ENCODE assay signal across 9 mouse cellular contexts in genomic region chr6:42692517-42693190, GRCm38 (mm10). TPM values are rescaled to one million over a fixed set of nuclear protein-coding genes. Genes with fewer than 3 reads are reported as not detected.
A peak's percentile ranks its signal among the peaks of the same experiment; 100 is the strongest.
DNase-seq lines count a peak whose midpoint lies in the region; ATAC-seq lines count a peak whose summit lies in the region.
"Had no signal": no experiment of that assay in that cellular context is flagged by ENCODE, and none has a peak within 500 bp of the region (broad histone marks: within the 10 kb centered on the region; RNA-seq: fewer than 3 reads in every experiment).

No protein-coding gene starts in this region.

- H3K36me3 ChIP-seq in forebrain, embryonic 11.5 days (ENCODE audit: control insufficient read depth, insufficient read depth, low read length), result no peaks in the 10 kb centered on the region; the same call in 1 of the 2 replicates
- H3K36me3 ChIP-seq in heart, embryonic 14.5 days (ENCODE audit: control insufficient read depth, insufficient read depth, low read length), result peaks cover 10% of the 10 kb centered on the region
- H3K36me3 ChIP-seq in midbrain, embryonic 16.5 days (ENCODE audit: control insufficient read depth, insufficient read depth, low read length), result peaks cover 4% of the 10 kb centered on the region; the same call in 1 of the 2 replicates

- peak; percentile 97 for DNase-seq in 3T3-L1 (ENCODE audit: low read depth, low spot score)
- DNase-seq in forebrain, embryonic 11.5 days (ENCODE audit: low spot score), result peak; percentile 90
- DNase-seq in kidney, postnatal 10 days, result peak; percentile 90
- DNase-seq in liver, result peak; percentile 78
- peak; percentile 83 for DNase-seq in testis, postnatal 10 days (ENCODE audit: low spot score)

- peak; percentile 91 for ATAC-seq in forebrain, embryonic 11.5 days (replicated peaks; ENCODE audit: low FRiP score)
- ATAC-seq in heart, embryonic 14.5 days (ENCODE audit: insufficient number of reproducible peaks, insufficient read depth, low FRiP score, low read depth), result peak; percentile 89
- peak; percentile 93 for ATAC-seq in midbrain, embryonic 16.5 days

- H3K9me3 ChIP-seq in forebrain, embryonic 11.5 days (ENCODE audit: control insufficient read depth, low read length), result no peaks in the 10 kb centered on the region
- no peaks in the 10 kb centered on the region for H3K9me3 ChIP-seq in heart, embryonic 14.5 days (ENCODE audit: control insufficient read depth, low read length)
- no peaks in the 10 kb centered on the region for H3K9me3 ChIP-seq in midbrain, embryonic 16.5 days (replicated peaks; ENCODE audit: control insufficient read depth, low read length, poor library complexity, severe bottlenecking)

- H3K4me2 ChIP-seq in forebrain, embryonic 11.5 days (ENCODE audit: low read depth, low read length, severe bottlenecking), result peak overlapping the region; percentile 67
- peak overlapping the region; percentile 90 for H3K4me2 ChIP-seq in heart, embryonic 14.5 days (ENCODE audit: low read length)
- H3K4me2 ChIP-seq in midbrain, embryonic 16.5 days (ENCODE audit: low read length), result peak overlapping the region; percentile 85

- H3K27ac ChIP-seq in brown adipose tissue, adult 24 weeks (replicated peaks; ENCODE audit: low read depth, low read length), result peak overlapping the region; percentile 36; the same call in 1 of the 2 replicates
- H3K27ac ChIP-seq in forebrain, embryonic 11.5 days (ENCODE audit: low read depth, low read length), result peak overlapping the region; percentile 93
- H3K27ac ChIP-seq in heart, embryonic 14.5 days (replicated peaks in 1 of 2; ENCODE audit: control insufficient read depth in 1 of 2, insufficient read depth in 1 of 2, low read depth in 2 of 2, low read length in 2 of 2), result peak overlapping the region; percentile 84 to 89
- H3K27ac ChIP-seq in midbrain, embryonic 16.5 days (ENCODE audit: low read length), result peak overlapping the region; percentile 93

- H3K4me3 ChIP-seq in brown adipose tissue, adult 24 weeks (ENCODE audit: insufficient read depth, low read depth, low read length), result peak overlapping the region; percentile 77
- H3K4me3 ChIP-seq in forebrain, embryonic 11.5 days (ENCODE audit: low read depth, low read length), result peak overlapping the region; percentile 68
- peak overlapping the region; percentile 62 to 72 for H3K4me3 ChIP-seq in heart, embryonic 14.5 days (ENCODE audit: control insufficient read depth in 1 of 2, insufficient read depth in 1 of 2, low read depth in 1 of 2, low read length in 2 of 2)
- peak overlapping the region; percentile 59 for H3K4me3 ChIP-seq in midbrain, embryonic 16.5 days (ENCODE audit: low read depth, low read length)

- peak overlapping the region; percentile 89 for H3K9ac ChIP-seq in forebrain, embryonic 11.5 days (ENCODE audit: low read length)
- H3K9ac ChIP-seq in heart, embryonic 14.5 days (ENCODE audit: low read length), result peak overlapping the region; percentile 86
- peak overlapping the region; percentile 84 for H3K9ac ChIP-seq in midbrain, embryonic 16.5 days (ENCODE audit: low read depth, low read length)

- peaks cover 3% of the 10 kb centered on the region; the same call in 1 of the 2 replicates for H3K4me1 ChIP-seq in brown adipose tissue, adult 24 weeks (ENCODE audit: control insufficient read depth, insufficient read depth, insufficient read length, low read length)
- peaks cover 5% of the 10 kb centered on the region; the same call in 1 of the 2 replicates for H3K4me1 ChIP-seq in forebrain, embryonic 11.5 days (replicated peaks; ENCODE audit: control insufficient read depth, insufficient read depth, low read length)
- peaks cover 0 to 10% of the 10 kb centered on the region in 2 experiments; a peak in 2 of 4 replicates for H3K4me1 ChIP-seq in heart, embryonic 14.5 days (ENCODE audit: control insufficient read depth in 2 of 2, insufficient read depth in 2 of 2, low read length in 2 of 2)
- H3K4me1 ChIP-seq in midbrain, embryonic 16.5 days (ENCODE audit: control insufficient read depth, insufficient read depth, low read length), result peaks cover 28% of the 10 kb centered on the region

- 0% methylated on average over 32 of the region's 32 CpGs for WGBS in forebrain, embryonic 11.5 days
- WGBS in heart, embryonic 14.5 days, result 0% methylated on average over 32 of the region's 32 CpGs
- under 1% methylated on average over 32 of the region's 32 CpGs for WGBS in midbrain, embryonic 16.5 days

- no peaks in the 10 kb centered on the region for H3K27me3 ChIP-seq in forebrain, embryonic 11.5 days (ENCODE audit: control insufficient read depth, insufficient read depth, low read length)
- H3K27me3 ChIP-seq in heart, embryonic 14.5 days (ENCODE audit: control insufficient read depth, insufficient read depth, low read length), result no peaks in the 10 kb centered on the region
- no peaks in the 10 kb centered on the region for H3K27me3 ChIP-seq in midbrain, embryonic 16.5 days (ENCODE audit: control insufficient read depth, insufficient read depth, low read depth, low read length)
- H3K27me3 ChIP-seq: CH12.LX had no signal

RNA-seq across cellular contexts. Expression of gene Tcaf1, which starts 17.2 kb away (rescaled TPM):
- polyA plus RNA-seq in brown adipose tissue, adult 24 weeks (2012; ENCODE audit: insufficient read depth, insufficient read length, missing spikeins), result 7.3 and 8.3 TPM in 2 replicates
- polyA plus RNA-seq in forebrain, embryonic 11.5 days (2014; fragmentation: Nextera tagmentation; extraction: Ambion mirVana), result 134 and 143 TPM in 2 replicates
- polyA plus RNA-seq in heart, embryonic 14.5 days (2014; fragmentation: Nextera tagmentation; extraction: Ambion mirVana), result 50.9 and 52.2 TPM in 2 replicates
- polyA plus RNA-seq in midbrain, embryonic 16.5 days (2015; fragmentation: Nextera tagmentation; extraction: Ambion mirVana), result 233 and 247 TPM in 2 replicates

RNA-seq across cellular contexts. Expression of gene Olfr453, which starts 46.5 kb away (rescaled TPM):
- not detected in 2 replicates for polyA plus RNA-seq in brown adipose tissue, adult 24 weeks (2012; ENCODE audit: insufficient read depth, insufficient read length, missing spikeins)
- not detected in 2 replicates for polyA plus RNA-seq in forebrain, embryonic 11.5 days (2014; fragmentation: Nextera tagmentation; extraction: Ambion mirVana)
- polyA plus RNA-seq in heart, embryonic 14.5 days (2014; fragmentation: Nextera tagmentation; extraction: Ambion mirVana), result not detected in 2 replicates
- polyA plus RNA-seq in midbrain, embryonic 16.5 days (2015; fragmentation: Nextera tagmentation; extraction: Ambion mirVana), result not detected in 2 replicates

RNA-seq across cellular contexts. Expression of gene Tcaf2, which starts 47.6 kb away (rescaled TPM):
- polyA plus RNA-seq in brown adipose tissue, adult 24 weeks (2012; ENCODE audit: insufficient read depth, insufficient read length, missing spikeins), result 3.0 and 4.1 TPM in 2 replicates
- polyA plus RNA-seq in forebrain, embryonic 11.5 days (2014; fragmentation: Nextera tagmentation; extraction: Ambion mirVana), result 1.4 and 2.1 TPM in 2 replicates
- polyA plus RNA-seq in heart, embryonic 14.5 days (2014; fragmentation: Nextera tagmentation; extraction: Ambion mirVana), result 1.4 and 1.6 TPM in 2 replicates
- polyA plus RNA-seq in midbrain, embryonic 16.5 days (2015; fragmentation: Nextera tagmentation; extraction: Ambion mirVana), result 1.8 and 2.2 TPM in 2 replicates

Comparison
In these comparisons a context has a peak if more than half of its experiments do, and no peak if none do; other contexts are left out.
1. Peak in every context shown above with its lines: DNase-seq, ATAC-seq, H3K4me3 ChIP-seq and H3K27ac ChIP-seq.
2. H3K27ac ChIP-seq: peak in every context shown above with its lines; median percentile 93 in forebrain, embryonic 11.5 days; 93 in midbrain, embryonic 16.5 days; 86 in heart, embryonic 14.5 days; 36 in brown adipose tissue, adult 24 weeks.